Mouse (Mus musculus): ENCODE data around the gene Tmem97.

- TF ChIP-seq CTCF (IDR thresholded peaks at IDR 0.05; ENCODE audit: low read depth) (no peak), EP300 (IDR thresholded peaks at IDR 0.05; ENCODE audit: low read depth) (no peak)
Observed at GRCm38 (mm10) chr11:78499004-78499403, 51.6 kb downstream of the Tmem97 start, which contains the start of gene Vtn.
